Mouse (Mus musculus) gastrocnemius, adult 18-20 months (tissue): ENCODE measurements around the gene Cntnap2. TPM values are rescaled to one million over a fixed set of nuclear protein-coding genes. Genes with fewer than 3 reads are reported as not detected.
"Not testable (repeated sequence)": the region's sequence is repeated elsewhere in the genome, so short reads cannot be mapped to it uniquely, and the experiment has no call there.

Experiments
- DNase-seq: peaks from one replicate; pipeline ENCODE4 v3.0.0; 2021; ENCODE audit warnings: low spot score
- total RNA-seq, 2 experiments: library from RNA; stranded (reverse); gene quantifications; 2 replicates each; pipeline ENCODE4 v1.2.3; 2021

Gene Cntnap2
- total RNA-seq, 2 experiments from 2014 or later, result 7.5 to 8.3 TPM

GRCm38 (mm10) chr6:46205531-46205930 is 1146.4 kb downstream of the Cntnap2 start:
- DNase-seq, result no peak

- no peak for DNase-seq
Observed at GRCm38 (mm10) chr6:46232889-46233288, 1173.7 kb downstream of the Cntnap2 start.

GRCm38 (mm10) chr6:46240349-46240748 is 1181.2 kb downstream of the Cntnap2 start:
- no peak for DNase-seq

- DNase-seq, result no peak
Observed at GRCm38 (mm10) chr6:46263171-46263570, 1204.0 kb downstream of the Cntnap2 start.

- DNase-seq, result no peak
Observed at GRCm38 (mm10) chr6:46346946-46347345, 1287.8 kb downstream of the Cntnap2 start.

- no peak for DNase-seq
Observed at GRCm38 (mm10) chr6:46361091-46361490, 1301.9 kb downstream of the Cntnap2 start.

GRCm38 (mm10) chr6:46362156-46362555 is 1303.0 kb downstream of the Cntnap2 start:
- no peak for DNase-seq

- no peak for DNase-seq
Observed at GRCm38 (mm10) chr6:46398725-46399589, 1339.8 kb downstream of the Cntnap2 start.

GRCm38 (mm10) chr6:46414154-46414553 is 1355.0 kb downstream of the Cntnap2 start:
- no peak for DNase-seq

- no peak for DNase-seq
Observed at GRCm38 (mm10) chr6:46414562-46414961, 1355.4 kb downstream of the Cntnap2 start.

- DNase-seq, result no peak
Observed at GRCm38 (mm10) chr6:46419827-46420226, 1360.7 kb downstream of the Cntnap2 start.

GRCm38 (mm10) chr6:46420349-46420748 is 1361.2 kb downstream of the Cntnap2 start:
- no peak for DNase-seq

- DNase-seq, result no peak
Observed at GRCm38 (mm10) chr6:46428231-46428630, 1369.1 kb downstream of the Cntnap2 start.

GRCm38 (mm10) chr6:46450917-46451638 is 1391.9 kb downstream of the Cntnap2 start:
- no peak for DNase-seq

GRCm38 (mm10) chr6:46472683-46473082 is 1413.5 kb downstream of the Cntnap2 start:
- DNase-seq, result no peak

GRCm38 (mm10) chr6:46484392-46484791 is 1425.2 kb downstream of the Cntnap2 start:
- no peak for DNase-seq

- DNase-seq, result no peak
Observed at GRCm38 (mm10) chr6:46502786-46503185, 1443.6 kb downstream of the Cntnap2 start.

- DNase-seq, result no peak
Observed at GRCm38 (mm10) chr6:46512841-46513240, 1453.7 kb downstream of the Cntnap2 start.

- DNase-seq, result not testable (repeated sequence)
Observed at GRCm38 (mm10) chr6:46537586-46537985, 1478.4 kb downstream of the Cntnap2 start.

- DNase-seq, result no peak
Observed at GRCm38 (mm10) chr6:46563470-46563869, 1504.3 kb downstream of the Cntnap2 start.

- DNase-seq, result no peak
Observed at GRCm38 (mm10) chr6:46575055-46575454, 1515.9 kb downstream of the Cntnap2 start.

GRCm38 (mm10) chr6:46612365-46612764 is 1553.2 kb downstream of the Cntnap2 start:
- DNase-seq, result no peak

GRCm38 (mm10) chr6:46612872-46613271 is 1553.7 kb downstream of the Cntnap2 start:
- no peak for DNase-seq
